Mouse (Mus musculus) T-cell, adult 2 months (primary cell): ENCODE results near the gene Jtb.
A peak's percentile ranks its signal among the peaks of the same experiment; 100 is the strongest.

Experiments used
- DNase-seq: peaks from one replicate; pipeline ENCODE4 v3.0.0; 2022; ENCODE audit warnings: low spot score

Jtb gene

GRCm38 (mm10) chr3:90263121-90263771, 31.8 kb downstream of the Jtb start:
- DNase-seq, result no peak

GRCm38 (mm10) chr3:90264687-90265033, 33.3 kb downstream of the Jtb start:
- no peak for DNase-seq

GRCm38 (mm10) chr3:90265034-90265931, 33.9 kb downstream of the Jtb start, which contains the start of gene Dennd4b:
TSS of gene Dennd4b (plus strand) at chr3:90265185.
- DNase-seq, result peak; percentile 91

- peak; percentile 57 for DNase-seq
These were observed 34.7 kb downstream of the Jtb start for GRCm38 (mm10) chr3:90265932-90266741.

- peak; percentile 41 for DNase-seq
These were observed 35.7 kb downstream of the Jtb start for GRCm38 (mm10) chr3:90266901-90267775.

- DNase-seq, result no peak
These were observed 36.8 kb downstream of the Jtb start for GRCm38 (mm10) chr3:90268190-90268589.

- DNase-seq, result no peak
These were observed 37.6 kb downstream of the Jtb start for GRCm38 (mm10) chr3:90268971-90269370.

GRCm38 (mm10) chr3:90270784-90271183, 39.4 kb downstream of the Jtb start:
- DNase-seq, result no peak

- DNase-seq, result no peak
These were observed 40.8 kb downstream of the Jtb start for GRCm38 (mm10) chr3:90272170-90272569.

- DNase-seq, result no peak
These were observed 42.5 kb downstream of the Jtb start for GRCm38 (mm10) chr3:90273855-90274254.

- no peak for DNase-seq
These were observed 43.9 kb downstream of the Jtb start for GRCm38 (mm10) chr3:90275286-90275685.

- no peak for DNase-seq
These were observed 45.5 kb downstream of the Jtb start for GRCm38 (mm10) chr3:90276858-90277257.

GRCm38 (mm10) chr3:90277793-90278192, 46.4 kb downstream of the Jtb start:
- DNase-seq, result no peak

GRCm38 (mm10) chr3:90278211-90278610, 46.8 kb downstream of the Jtb start:
- no peak for DNase-seq

GRCm38 (mm10) chr3:90279216-90279615, 47.8 kb downstream of the Jtb start:
- DNase-seq, result no peak

- no peak for DNase-seq
These were observed 48.3 kb downstream of the Jtb start for GRCm38 (mm10) chr3:90279743-90280142.

GRCm38 (mm10) chr3:90280708-90281107, 49.3 kb downstream of the Jtb start:
- no peak for DNase-seq

GRCm38 (mm10) chr3:90284150-90284549, 52.8 kb downstream of the Jtb start:
- DNase-seq, result no peak
